Mouse (Mus musculus) skeletal muscle tissue, adult 2 months (tissue): Measurements from ENCODE around the gene Chrnb1.

ENCODE experiments used
- DNase-seq: peaks from one replicate; pipeline ENCODE4 v3.0.0-alpha.2; 2012; ENCODE audit warnings: low read depth, low spot score

Chrnb1 gene

DNA sequence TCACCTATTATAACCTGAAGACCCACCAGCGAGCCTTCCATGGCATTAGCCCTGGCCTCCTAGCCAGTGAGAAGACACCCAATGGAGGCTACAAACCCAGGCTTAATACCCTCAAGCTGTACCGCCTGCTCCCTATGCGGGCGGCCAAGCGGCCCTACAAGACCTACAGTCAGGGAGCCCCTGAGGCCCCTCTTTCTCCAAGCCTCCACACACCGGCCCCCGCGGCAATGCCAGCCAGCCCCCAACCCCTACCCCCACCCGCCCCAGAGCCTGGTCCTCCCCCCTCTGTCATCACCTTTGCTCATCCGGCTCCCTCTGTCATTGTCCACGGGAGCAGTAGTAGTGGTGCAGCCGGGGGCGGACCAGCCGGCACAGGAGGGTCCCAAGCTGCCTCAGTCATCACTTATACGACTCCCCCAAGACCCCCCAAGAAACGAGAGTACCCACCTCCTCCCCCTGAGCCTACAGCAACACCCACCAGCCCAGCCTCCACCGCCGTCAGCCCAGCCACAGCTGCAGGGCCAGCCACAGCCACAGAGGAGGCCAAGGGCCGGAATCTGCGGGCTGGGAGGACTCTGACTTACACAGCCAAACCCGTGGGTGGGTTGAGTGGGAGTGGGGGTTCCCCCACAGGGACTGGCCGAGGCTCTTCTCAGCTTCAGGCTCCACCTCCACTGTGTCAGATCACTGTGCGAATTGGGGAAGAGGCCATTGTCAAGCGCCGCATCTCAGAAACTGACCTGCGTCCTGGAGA lies 18.1 kb downstream of the Chrnb1 start:
- no peak for DNase-seq

DNA sequence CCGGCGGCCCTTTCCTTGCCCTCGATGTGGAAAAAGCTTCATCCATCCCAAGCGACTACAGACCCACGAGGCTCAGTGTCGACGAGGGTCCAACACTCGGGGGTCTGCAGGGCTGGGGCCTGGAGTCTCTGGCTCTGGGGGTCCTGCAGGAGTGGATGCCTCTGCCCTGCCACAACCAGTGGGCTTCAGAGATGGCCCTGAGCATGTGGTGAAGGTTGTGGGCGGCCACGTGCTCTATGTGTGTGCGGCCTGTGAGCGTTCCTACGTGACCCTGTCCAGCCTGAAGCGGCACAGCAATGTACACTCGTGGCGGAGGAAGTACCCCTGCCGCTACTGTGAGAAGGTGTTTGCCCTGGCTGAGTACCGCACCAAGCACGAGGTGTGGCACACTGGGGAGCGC lies 19.3 kb downstream of the Chrnb1 start:
- no peak for DNase-seq

DNA sequence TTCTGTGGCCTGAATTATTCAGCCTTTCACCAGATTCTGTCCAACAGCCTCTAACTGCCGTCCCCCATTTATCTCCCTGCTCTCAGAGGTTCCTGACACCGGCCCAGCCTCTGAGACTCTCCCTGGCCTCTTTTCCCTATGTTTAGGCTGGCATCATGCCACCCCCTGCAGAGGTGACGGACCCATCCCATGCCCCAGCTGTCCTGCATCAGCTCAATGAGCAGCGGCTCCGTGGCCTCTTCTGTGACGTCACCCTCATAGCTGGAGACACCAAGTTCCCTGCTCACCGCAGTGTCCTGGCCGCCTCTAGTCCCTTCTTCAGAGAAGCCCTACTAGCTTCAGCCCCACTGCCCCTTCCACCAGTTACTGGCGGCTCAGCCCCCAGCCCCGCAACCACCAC lies 20.0 kb downstream of the Chrnb1 start:
- no peak for DNase-seq

DNA sequence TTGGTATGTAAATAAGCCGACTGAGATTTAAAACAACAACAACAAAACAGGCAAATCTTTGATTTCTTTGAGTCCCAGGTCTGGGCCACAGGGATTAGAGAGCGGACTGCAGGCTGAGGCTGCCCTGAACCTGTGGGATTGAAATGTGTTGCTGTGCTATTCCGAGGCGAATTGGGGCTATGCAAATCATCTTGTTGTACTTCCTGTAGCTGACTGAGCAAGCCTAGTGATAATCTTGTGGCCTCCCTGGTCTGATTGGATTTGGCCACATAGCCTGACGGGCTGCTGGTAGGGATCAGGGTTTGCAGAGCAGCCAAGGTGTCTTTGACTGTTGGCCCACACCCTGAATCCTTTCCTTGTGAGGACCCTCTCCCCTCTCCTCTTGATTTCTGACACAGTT lies 20.8 kb downstream of the Chrnb1 start:
- no peak for DNase-seq

DNA sequence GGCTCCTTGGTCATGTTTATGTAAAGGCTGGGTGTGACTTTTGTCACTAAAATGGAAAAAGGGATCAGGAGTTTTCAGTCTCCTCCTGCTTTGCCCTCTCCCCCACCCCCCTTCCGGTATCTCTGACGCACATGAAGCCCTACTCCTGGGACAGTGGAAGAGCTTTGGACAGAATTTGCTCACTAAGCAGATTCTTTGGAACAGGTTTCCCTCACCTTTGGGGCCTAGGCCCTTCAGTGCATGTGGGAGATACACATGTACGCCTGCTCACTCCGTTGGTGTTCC lies 28.2 kb downstream of the Chrnb1 start:
- DNase-seq: no peak

DNA sequence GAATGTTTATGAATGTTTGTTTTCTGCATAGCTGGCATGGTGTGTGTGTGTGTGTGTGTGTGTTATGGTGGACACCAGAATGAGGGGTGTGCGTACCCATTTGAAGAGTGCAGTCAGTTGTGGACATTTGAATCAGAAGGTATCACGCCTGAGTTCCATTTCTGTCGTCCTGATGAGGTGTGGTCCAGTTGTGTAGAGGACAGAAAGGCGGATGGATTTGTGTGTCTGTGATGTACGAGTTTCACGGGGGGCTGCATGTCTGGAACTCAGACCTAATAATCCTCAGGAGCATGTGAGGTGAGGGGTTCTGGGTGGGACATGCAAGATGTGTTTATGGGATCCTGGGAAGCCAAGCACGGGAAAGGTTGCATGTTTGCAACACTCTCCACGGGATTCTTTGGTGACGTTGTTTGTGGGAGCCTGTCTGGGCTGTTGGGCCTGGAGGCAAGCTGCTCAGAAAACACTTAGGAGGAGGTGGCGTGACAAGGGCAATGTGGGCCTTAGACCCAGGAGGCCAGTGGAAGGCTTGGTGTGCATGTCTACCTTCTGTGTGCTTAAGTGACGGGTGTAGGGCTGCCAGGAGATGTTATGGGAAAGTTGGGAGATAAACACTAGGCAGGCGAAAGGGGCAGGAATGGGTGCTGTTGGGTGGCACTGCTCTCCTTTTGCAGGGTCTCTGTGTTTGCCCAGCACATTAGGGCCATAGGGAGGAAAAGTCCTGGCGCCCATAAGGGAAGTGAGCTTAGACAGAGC lies 28.7 kb downstream of the Chrnb1 start:
- no peak for DNase-seq

DNA sequence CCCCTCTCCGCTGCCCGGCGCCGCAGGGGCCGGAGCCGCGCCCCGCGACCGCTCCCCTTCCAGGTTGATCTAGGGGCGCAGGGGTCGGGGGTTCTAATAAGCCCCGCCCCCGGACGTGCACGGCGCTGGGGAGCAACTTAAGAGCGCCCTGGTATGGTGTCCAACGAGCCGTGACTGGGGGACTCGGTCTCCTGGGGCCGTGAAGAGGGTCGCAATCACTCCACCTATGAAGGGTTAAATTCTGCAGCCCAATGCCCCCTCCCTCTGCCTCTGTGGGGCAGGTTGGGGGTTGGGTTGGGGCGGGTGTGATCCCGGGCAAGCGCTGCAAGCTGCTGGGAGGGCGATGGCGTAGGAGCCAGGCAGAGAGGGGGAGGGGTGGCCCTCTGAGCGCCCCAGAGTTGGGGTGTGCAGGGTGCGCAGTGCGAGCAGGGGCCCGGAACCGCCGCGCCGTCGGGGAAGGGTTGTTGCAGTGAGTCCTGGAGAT lies 29.6 kb downstream of the Chrnb1 start:
- DNase-seq: no peak

DNA sequence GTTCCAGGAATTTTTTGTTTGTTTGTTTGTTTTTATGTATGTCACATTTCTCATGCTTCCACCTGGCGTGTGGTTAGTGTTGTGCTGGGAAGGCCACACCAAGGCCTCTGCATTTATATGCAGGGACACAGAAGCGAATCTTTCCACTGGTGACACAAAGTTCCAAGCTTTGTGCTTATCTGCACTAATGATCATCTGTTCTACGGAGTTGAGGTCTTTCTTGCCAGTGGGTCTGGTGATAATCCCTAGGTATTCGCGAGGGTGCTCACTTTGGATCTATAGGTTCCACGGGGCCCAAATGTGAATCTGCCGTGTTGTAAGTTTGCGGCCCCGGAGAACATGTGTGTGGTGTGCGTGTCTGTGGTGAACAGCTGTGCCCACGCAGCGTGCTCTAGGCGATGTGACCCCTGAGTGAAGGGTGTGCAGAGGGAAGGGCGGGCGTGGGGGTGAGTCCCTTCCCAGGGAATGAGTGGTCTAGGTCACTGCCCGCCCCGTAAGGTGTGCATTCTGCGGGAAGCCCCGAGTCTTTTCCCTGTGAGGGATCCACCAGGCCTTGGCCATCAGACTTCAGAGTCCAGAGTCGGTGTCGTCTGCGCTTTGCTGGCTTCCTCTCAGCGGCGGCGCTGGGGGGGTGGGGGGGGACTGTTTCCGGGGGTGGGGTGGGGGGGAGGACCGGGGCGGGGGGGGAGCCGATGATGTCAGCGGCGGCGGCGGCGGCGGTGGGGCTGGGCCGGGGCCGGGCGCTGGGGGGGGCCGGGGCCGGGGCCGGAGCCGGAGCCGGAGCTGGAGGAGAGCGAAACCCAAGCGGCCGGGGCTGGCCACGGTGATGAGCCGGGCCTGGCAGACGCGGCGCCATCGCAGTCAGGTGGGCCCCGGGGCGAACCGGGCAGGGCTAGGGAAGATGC lies 30.3 kb downstream of the Chrnb1 start, which contains the start of gene Zbtb4:
Gene Zbtb4 (plus strand): TSS at position 692 of the 905 bp plus-strand sequence.
- DNase-seq: peak; percentile 55

DNA sequence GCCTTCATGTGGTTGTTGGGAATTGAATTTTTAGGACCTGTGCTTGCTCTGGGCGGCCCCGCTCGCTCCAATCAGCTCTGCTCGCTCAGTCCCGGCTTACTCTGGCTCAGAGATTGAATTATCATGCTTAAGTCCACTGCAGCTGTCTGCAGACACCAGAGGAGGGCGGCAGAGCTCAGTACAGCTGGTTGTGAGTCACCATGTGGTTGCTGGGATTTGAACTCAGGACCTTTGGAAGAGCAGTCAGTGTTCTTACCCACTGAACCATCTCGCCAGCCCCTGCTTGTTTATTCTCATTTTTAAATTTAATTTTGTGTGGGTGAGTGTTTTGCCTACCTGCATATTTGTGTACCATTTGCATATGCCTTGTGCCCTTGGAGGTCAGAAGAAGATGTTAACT lies 32.2 kb downstream of the Chrnb1 start:
- no peak for DNase-seq

DNA sequence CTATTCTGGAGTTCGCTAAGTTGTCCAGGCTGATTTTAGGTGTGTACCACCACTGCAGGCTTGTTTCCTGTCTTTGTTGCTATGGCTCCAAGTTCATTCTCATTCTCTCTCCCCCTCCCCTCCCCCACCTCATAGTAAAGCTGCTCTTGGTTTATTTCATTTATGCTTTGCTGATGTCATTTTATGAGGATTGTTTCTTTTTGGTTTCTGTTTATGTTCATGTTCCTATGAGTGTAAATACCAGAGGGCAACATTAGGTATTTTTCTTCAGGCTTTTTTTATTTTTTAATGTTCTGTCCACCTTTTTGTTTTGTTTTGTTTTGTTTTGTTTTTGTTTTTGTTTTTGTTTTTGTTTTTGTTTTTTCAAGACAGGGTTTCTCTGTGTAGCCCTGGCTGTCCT lies 33.9 kb downstream of the Chrnb1 start, which contains the start of gene Slc35g3:
Gene Slc35g3 (minus strand): TSS at position 101 of the 400 bp plus-strand sequence.
- no peak for DNase-seq

DNA sequence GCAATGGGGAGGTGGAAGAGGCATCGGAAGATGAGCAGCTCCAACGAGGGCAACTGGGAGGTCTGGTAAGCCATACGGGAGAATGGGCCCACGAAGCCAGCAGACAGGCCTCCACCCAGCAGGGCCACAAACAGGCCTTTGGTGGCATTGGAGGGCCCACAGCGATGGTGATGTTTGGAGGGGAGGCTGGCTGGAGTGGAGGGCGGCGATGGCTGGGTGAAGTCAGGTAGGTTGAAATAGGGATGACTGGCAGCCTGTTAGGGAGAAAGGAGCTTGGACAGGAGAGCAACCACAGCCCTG lies 34.9 kb downstream of the Chrnb1 start:
- no peak for DNase-seq

DNA sequence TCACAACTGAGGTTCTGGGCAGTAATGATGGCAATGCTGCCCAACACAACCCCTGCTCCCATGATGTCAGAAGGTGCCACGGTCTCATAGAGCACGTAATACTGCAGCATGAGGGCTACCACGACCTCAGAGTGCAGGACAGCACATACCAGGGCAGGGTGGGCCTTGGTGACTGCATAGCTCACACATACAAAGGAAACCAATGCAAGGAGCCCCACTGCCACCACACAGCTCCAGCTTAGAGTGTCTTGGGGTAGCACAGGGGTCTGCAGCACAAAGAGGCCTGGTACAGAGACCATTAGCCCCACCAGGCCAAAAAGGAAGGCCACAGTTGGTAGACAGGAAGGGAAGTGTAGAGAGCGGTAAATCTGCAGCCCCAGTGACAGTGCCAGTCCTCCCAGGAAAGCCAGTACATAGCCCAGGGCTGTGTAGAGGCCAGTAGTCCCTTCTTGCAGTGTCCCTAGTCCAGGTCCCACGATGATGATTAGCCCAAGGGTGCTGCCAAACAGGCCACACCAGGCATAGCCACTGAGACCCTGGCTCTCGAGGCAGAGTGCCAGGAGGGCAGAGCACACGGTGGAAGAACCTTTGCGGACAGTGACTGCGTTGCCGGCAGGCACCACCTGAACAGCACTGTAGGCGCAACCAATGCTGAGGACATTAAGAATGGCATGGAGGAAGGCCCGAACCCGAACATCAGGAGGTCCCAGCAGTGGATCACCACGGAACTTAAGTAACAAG lies 35.4 kb downstream of the Chrnb1 start:
- no peak for DNase-seq

DNA sequence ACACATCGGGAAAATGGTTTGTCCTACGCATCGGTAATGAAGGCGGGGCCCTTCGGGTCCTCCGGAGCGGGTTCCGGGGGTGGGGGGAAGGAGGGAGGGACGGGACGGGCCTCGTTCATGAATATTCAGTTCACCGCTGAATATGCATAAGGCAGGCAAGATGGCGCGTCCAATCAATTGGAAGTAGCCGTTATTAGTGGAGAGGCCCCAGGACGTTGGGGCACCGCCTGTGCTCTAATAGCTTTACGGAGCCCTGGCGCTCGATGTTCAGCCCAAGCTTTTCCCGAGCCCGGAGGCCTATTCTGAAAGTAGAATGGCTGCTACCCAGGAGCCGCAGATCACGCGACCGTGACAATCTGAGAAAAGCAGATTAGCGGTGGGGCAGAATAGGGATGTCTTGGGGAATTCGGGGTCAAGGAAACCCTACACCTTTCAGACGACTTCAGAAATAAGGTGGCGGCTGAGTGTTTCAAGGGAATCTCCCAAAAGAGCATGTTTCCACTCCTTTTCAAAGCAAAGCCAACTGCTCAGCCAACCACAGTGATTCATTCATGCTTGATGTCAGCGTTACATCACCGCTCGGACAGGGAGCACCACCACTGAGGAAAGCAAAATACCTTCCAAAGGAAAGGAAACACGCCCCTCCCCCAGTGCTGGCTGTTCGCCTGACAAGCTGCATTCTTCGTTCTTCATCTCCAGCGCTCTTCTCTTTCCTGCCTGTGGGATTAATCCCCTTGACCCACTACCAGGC lies 36.6 kb downstream of the Chrnb1 start:
- DNase-seq: peak; percentile 95

DNA sequence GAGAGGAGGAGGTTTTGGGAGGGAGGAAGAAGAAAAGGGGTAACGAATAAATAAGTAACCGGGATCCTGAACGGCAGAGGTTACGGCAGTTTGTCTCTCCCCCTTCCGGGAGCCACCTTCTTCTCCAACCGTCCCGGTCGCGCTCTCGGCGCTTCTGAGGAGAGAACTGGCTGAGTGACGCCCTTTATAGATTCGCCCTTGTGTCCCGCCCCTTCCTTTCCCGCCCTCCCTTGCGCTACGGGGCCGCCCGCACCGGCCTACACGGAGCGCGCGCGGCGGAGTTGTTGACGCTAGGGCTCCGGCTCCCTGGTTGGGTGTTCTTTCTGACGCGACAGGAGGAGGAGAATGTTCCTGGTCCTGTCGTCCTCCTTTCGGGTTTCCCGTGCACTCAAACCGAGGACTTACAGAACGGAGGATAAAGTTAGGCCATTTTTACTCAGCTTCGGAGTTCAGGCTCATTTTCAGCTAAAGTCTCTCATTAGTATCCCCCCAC lies 37.2 kb downstream of the Chrnb1 start, which contains the start of gene Polr2a:
Gene Polr2a (minus strand): TSS at position 160 of the 493 bp plus-strand sequence.
- DNase-seq: peak; percentile 99

DNA sequence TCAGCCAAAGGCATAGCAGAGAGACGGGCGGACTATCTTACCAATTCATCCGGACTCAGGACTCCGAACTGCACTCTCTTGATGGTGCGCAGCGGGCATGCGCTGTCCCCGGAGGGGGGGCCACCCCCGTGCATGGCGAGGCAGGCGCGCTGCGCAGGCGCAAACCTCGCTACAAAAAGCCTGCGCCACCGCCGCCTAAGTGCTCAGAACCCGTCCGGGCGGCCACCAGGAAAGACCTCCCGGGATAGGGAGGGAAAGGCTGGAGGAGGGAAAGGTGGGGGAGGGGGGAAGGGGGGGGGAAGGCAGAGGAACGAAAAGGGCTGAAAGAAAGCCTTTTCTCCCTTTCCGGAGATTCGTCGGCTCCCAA lies 37.7 kb downstream of the Chrnb1 start:
- DNase-seq: peak; percentile 98

DNA sequence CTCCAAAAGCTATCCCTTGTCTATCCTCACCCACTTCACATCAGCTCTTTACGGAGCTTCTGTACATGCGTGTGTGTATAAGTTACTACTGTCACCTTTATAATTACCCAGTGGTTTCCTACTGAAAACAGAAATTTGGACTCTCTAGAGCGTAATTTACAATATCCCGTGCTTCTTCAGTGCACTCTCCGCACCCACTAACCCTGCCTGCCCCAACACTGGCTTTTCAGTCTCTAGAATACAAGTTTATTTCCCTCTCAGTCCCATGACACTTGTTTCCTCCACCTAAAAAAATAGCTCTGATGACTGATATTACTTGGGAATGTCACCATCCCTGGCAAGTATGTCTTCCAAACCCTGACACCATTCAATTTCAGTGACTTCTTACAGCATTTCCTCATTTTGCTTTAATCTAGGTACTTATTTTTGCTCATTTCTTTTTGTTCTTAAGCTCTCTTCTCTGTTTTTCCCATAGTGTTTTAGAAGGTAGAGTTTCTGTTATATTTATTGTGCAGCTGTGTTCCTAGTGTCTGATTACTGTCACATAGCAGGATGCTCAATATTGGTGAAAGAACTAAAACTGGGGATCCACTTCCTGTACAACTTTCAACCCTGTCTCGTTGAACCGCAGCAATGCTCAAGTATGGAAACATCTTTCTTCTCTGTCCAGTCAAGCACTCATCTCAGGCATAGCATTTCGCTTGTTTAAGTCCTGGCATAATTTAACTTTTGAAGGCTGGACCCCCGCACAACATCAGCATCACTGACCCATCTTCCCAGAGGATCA lies 38.2 kb downstream of the Chrnb1 start:
- DNase-seq: no peak

DNA sequence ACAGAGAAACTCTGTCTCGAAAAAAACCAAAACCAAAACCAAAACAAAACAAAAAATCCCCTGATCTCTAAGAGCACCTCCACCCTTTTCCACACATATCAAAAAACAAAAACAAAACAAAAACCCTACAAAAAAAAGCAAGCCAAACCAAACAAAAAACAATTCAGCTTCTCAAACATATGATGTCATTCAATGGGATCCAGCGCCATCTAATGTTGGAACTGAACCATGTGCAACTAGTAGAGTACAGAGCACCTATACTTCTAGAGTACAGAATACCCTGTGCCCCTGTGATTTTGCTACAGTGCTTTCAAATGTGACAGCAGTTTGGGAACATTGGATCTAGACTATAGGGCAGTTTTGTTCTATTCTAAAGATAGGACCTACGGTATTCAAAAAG lies 41.0 kb downstream of the Chrnb1 start:
- no peak for DNase-seq

DNA sequence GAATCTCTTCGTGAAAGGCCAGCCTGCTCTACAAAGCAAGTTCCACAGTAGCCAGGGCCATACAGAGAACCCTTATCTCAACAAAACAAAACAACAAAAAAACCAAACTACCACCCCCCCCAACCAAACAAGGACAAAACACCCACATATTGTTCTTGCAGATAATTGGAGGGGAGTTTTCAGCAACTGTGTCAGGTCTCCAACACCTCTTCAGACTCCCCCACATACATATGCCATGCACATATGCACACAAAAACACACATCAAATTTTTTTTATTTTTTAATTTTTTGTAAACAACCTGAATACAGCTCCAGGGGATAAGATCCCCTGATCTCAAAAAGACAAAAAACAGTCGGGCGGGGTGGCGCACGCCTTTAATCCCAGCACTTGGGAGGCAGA lies 41.5 kb downstream of the Chrnb1 start:
- DNase-seq: no peak

DNA sequence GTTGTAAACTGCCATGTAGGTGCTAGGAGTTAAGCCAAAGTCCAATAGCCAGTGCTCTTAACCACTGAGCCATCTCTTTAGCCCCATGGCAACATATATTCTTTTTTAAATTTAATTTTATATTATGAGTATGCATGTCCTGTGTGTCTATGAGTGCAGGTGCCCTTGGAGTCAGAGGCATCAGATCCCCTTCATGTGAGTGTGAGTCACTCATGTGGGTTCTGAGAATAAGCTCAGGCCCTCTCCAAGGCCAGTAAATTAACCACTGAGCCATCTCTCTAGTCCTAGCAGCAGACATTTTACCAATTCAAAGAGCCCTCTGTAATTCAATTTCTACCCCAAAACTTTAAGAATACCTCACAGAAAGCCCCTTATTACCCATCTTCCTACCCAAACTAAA lies 43.1 kb downstream of the Chrnb1 start:
- no peak for DNase-seq

DNA sequence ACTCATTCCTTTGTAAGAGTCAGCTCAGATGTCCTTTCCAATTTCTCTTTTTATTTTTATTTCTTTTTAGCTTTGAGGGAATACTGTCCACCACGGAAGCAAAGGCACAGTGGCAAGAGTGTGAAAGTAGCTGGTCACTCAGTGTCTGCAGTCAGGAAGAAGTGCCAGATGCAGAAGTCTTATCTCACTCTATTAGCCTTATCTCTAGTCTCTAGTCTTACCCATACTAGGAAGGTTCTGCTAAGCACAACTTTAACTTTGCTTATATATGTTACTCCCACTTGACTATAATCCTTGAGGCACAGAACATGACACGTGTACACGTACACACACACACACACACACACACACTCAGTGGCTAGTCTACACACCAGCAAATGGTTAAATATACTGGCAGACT lies 44.1 kb downstream of the Chrnb1 start:
- DNase-seq: no peak
